Mouse (Mus musculus) embryonic facial prominence, embryonic 14.5 days (tissue): ENCODE measurements around the gene Fntb. TPM values are rescaled to one million over a fixed set of nuclear protein-coding genes. Genes with fewer than 3 reads are reported as not detected.

ENCODE experiments used
- ATAC-seq: fragments of 200-750 bp; cut with Nextera tagmentation; 2 replicates; pipeline ENCODE4 v1.8.0; 2017; ENCODE audit warnings: low read depth, moderate number of reproducible peaks, moderate TSS enrichment
- DNase-seq: peaks from one replicate; pipeline ENCODE4 v3.0.0-alpha.2; 2015; ENCODE audit warnings: low spot score
- H3K27ac ChIP-seq: fragments of 300-500 bp; sonication (generic); replicated peaks from 2 replicates; pipeline ENCODE4 v1.5.1; 2014; ENCODE audit warnings: low read depth, mild to moderate bottlenecking, low read length, moderate library complexity
- H3K27me3 ChIP-seq: fragments of 300-500 bp; sonication (generic); replicated peaks from 2 replicates; pipeline ENCODE4 v1.6.1; 2014; ENCODE audit warnings: low read length; ENCODE audit not compliant: control insufficient read depth, insufficient read depth
- H3K36me3 ChIP-seq: fragments of 300-500 bp; sonication (generic); 2 replicates; pipeline ENCODE4 v1.6.1; 2014; ENCODE audit warnings: low read length, mixed read lengths; ENCODE audit not compliant: control insufficient read depth, insufficient read depth
- H3K4me1 ChIP-seq: fragments of 300-500 bp; sonication (generic); 2 replicates; pipeline ENCODE4 v1.6.1; 2014; ENCODE audit warnings: antibody characterized with exemption, low read length; ENCODE audit not compliant: control insufficient read depth, insufficient read depth
- H3K4me2 ChIP-seq: fragments of 300-500 bp; sonication (generic); 2 replicates; pipeline ENCODE4 v1.6.1; 2014; ENCODE audit warnings: low read depth, mild to moderate bottlenecking, low read length, moderate library complexity, mixed read lengths
- H3K4me3 ChIP-seq: fragments of 300-500 bp; sonication (generic); 2 replicates; pipeline ENCODE4 v1.5.1; 2014; ENCODE audit warnings: low read depth, mild to moderate bottlenecking, low read length
- H3K9ac ChIP-seq: fragments of 300-500 bp; sonication (generic); 2 replicates; pipeline ENCODE4 v1.6.1; 2014; ENCODE audit warnings: low read depth, mild to moderate bottlenecking, low read length, moderate library complexity, mixed read lengths
- H3K9me3 ChIP-seq: fragments of 300-500 bp; sonication (generic); 2 replicates; pipeline ENCODE4 v1.6.1; 2016; ENCODE audit warnings: low read length; ENCODE audit not compliant: control insufficient read depth
- WGBS: fragments of 180-500 bp; shearing (Covaris S2); extraction: QIAGEN DNeasy Blood & Tissue Kit; methylation state at CpG from one replicate; pipeline ENCODE4 v1.1.7; 2014; 5-methylcytosine and 5-hydroxymethylcytosine counted together
- polyA plus RNA-seq: library from polyadenylated mRNA; unstranded; fragments of >200 nt; fragmentation: Nextera tagmentation; extraction: Ambion mirVana; gene quantifications from 2 replicates; pipeline ENCODE4 v1.2.1, GENCODE M21; 2014

Fntb gene
- polyA plus RNA-seq, 1 experiment from 2014 or later: 41.4 TPM

GRCm38 (mm10) chr12:76879242-76879641 lies 113.9 kb downstream of the Fntb start:
- peaks cover 14% of the 10 kb centered on the region for H3K36me3 ChIP-seq
- no peaks in the 10 kb centered on the region for H3K4me1 ChIP-seq
- H3K9ac ChIP-seq: no peak overlapping the region
- H3K4me3 ChIP-seq: no peak overlapping the region
- no peak overlapping the region for H3K4me2 ChIP-seq
- DNase-seq (peak; percentile 83), ATAC-seq (0 out of 2 replicates have a peak, but pooled peaks have one; percentile 51)
- H3K9me3 ChIP-seq: no peaks in the 10 kb centered on the region
- H3K27me3 ChIP-seq: no peaks in the 10 kb centered on the region
- WGBS: 7% methylated on average over 5 of the region's 5 CpGs
- H3K27ac ChIP-seq: no peak overlapping the region

GRCm38 (mm10) chr12:76880131-76880530 lies 114.7 kb downstream of the Fntb start:
- no peaks in the 10 kb centered on the region for H3K9me3 ChIP-seq
- H3K4me1 ChIP-seq: no peaks in the 10 kb centered on the region
- H3K27me3 ChIP-seq: no peaks in the 10 kb centered on the region
- H3K36me3 ChIP-seq: peaks cover 5% of the 10 kb centered on the region; the same call in 1 of the 2 replicates
- no peak overlapping the region for H3K27ac ChIP-seq
- H3K4me2 ChIP-seq: no peak overlapping the region
- WGBS: 79% methylated on average over 4 of the region's 4 CpGs
- H3K9ac ChIP-seq: no peak overlapping the region
- DNase-seq (no peak), ATAC-seq (no peak)
- no peak overlapping the region for H3K4me3 ChIP-seq

- ATAC-seq: peak; percentile 64; the same call in 1 of the 2 replicates
- no peak overlapping the region for H3K4me3 ChIP-seq
- no peak overlapping the region for H3K9ac ChIP-seq
- no peak overlapping the region for H3K4me2 ChIP-seq
- no peaks in the 10 kb centered on the region for H3K4me1 ChIP-seq
- no peaks in the 10 kb centered on the region for H3K27me3 ChIP-seq
- WGBS: 44% methylated on average over 9 of the region's 9 CpGs
- H3K36me3 ChIP-seq: peaks cover 12% of the 10 kb centered on the region
- peak; percentile 70 for DNase-seq
- H3K9me3 ChIP-seq: no peaks in the 10 kb centered on the region
- H3K27ac ChIP-seq: no peak overlapping the region
Observed at GRCm38 (mm10) chr12:76883824-76884223, 118.4 kb downstream of the Fntb start.

GRCm38 (mm10) chr12:76885103-76885502 lies 119.7 kb downstream of the Fntb start:
- no peak overlapping the region for H3K9ac ChIP-seq
- 86% methylated on average over 4 of the region's 4 CpGs for WGBS
- no peak for DNase-seq
- H3K27ac ChIP-seq: no peak overlapping the region
- no peak for ATAC-seq
- no peaks in the 10 kb centered on the region for H3K27me3 ChIP-seq
- no peak overlapping the region for H3K4me2 ChIP-seq
- no peaks in the 10 kb centered on the region for H3K4me1 ChIP-seq
- H3K36me3 ChIP-seq: peaks cover 20% of the 10 kb centered on the region
- no peaks in the 10 kb centered on the region for H3K9me3 ChIP-seq
- H3K4me3 ChIP-seq: no peak overlapping the region

GRCm38 (mm10) chr12:76886826-76887225 lies 121.4 kb downstream of the Fntb start:
- no peak for ATAC-seq
- 82% methylated on average over 7 of the region's 7 CpGs for WGBS

GRCm38 (mm10) chr12:76887941-76888340 lies 122.6 kb downstream of the Fntb start:
- ATAC-seq (no peak), DNase-seq (no peak)
- 90% methylated on average over 12 of the region's 12 CpGs for WGBS
- no peaks in the 10 kb centered on the region for H3K9me3 ChIP-seq
- H3K4me2 ChIP-seq: no peak overlapping the region
- H3K4me1 ChIP-seq: no peaks in the 10 kb centered on the region
- no peaks in the 10 kb centered on the region for H3K27me3 ChIP-seq
- no peak overlapping the region for H3K4me3 ChIP-seq
- no peak overlapping the region for H3K27ac ChIP-seq
- no peak overlapping the region for H3K9ac ChIP-seq
- H3K36me3 ChIP-seq: peaks cover 28% of the 10 kb centered on the region

More at GRCm38 (mm10) chr12:76886826-76887225, 121.4 kb downstream of the Fntb start:
- no peak overlapping the region for H3K9ac ChIP-seq
- DNase-seq: no peak
- H3K4me1 ChIP-seq: no peaks in the 10 kb centered on the region
- H3K27ac ChIP-seq: no peak overlapping the region
- no peak overlapping the region for H3K4me2 ChIP-seq
- no peaks in the 10 kb centered on the region for H3K9me3 ChIP-seq
- H3K36me3 ChIP-seq: peaks cover 24% of the 10 kb centered on the region
- no peaks in the 10 kb centered on the region for H3K27me3 ChIP-seq
- no peak overlapping the region for H3K4me3 ChIP-seq

GRCm38 (mm10) chr12:76889404-76890184 lies 124.2 kb downstream of the Fntb start:
- Histone ChIP-seq H3K4me2 (no peak overlapping the region), H3K9ac (no peak overlapping the region), H3K27me3 (no peaks in the 10 kb centered on the region), H3K36me3 (peaks cover 28% of the 10 kb centered on the region), H3K4me3 (no peak overlapping the region), H3K9me3 (no peaks in the 10 kb centered on the region), H3K27ac (no peak overlapping the region), H3K4me1 (no peaks in the 10 kb centered on the region)
- DNase-seq (no peak), ATAC-seq (no peak)
- 90% methylated on average over 11 of the region's 11 CpGs for WGBS

- Histone ChIP-seq H3K4me3 (no peak overlapping the region), H3K4me2 (no peak overlapping the region), H3K27me3 (no peaks in the 10 kb centered on the region), H3K4me1 (no peaks in the 10 kb centered on the region), H3K9ac (no peak overlapping the region), H3K36me3 (peaks cover 28% of the 10 kb centered on the region), H3K27ac (no peak overlapping the region), H3K9me3 (no peaks in the 10 kb centered on the region)
- 78% methylated on average over 3 of the region's 3 CpGs for WGBS
- no peak for DNase-seq
- no peak for ATAC-seq
Observed at GRCm38 (mm10) chr12:76891160-76891559, 125.8 kb downstream of the Fntb start.
